Mouse (Mus musculus) cerebellum, postnatal 36 days (tissue): ENCODE data around the gene Gm3618.
"Not testable (repeated sequence)": the region's sequence is repeated elsewhere in the genome, so short reads cannot be mapped to it uniquely, and the experiment has no call there.

Experiments
- DNase-seq, 2 experiments: peaks; one replicate each; pipeline ENCODE4 v3.0.0; 2021 to 2022; ENCODE audit warnings: mixed read lengths in 2 of 2

Gm3618 gene

DNA sequence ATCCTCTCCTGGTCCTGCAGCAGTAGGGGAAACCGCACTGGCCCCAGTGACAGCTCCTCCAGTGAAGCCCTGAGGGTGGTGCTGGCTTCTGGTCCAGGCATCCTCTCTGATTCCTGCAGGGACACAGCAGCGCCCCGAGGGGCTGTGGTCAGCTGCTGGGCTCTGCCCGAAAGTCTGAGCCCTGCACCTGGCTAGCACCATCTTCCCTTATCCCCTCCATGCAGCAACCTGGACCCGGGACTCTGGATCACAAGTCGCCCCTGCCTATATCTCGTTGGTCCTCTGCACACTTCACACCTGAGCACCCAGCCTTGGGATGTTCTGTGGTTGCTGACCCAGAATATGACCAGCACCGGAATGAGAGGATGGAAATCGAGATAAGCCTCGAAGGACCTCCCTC, at the start of gene Gm3618:
Gm3618 (minus strand) TSS at position 101 of the 400 bp plus-strand sequence.
- DNase-seq, result not testable (repeated sequence)

DNA sequence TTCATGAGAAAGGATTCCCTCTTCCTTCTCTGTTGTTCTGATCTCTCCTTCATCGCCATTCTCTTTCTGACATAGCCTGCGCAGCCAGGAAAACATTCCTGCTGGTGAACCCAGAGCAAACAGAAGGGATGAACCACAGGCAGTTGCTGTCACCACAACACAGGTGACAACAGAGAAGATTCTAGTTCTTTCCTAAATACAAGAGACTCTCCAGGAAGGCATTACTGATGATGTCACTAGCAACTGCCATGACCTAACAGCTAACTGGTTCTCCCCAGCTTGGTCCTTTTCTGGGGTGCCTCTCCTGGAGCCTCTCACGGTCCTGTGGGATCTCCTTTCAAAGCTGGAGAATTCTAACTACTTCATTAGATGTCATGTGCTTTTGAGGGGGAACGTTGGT, 46.7 kb upstream of the Gm3618 start, which contains the start of gene Gm16440:
Gm16440 (minus strand) TSS at position 101 of the 400 bp plus-strand sequence.
- DNase-seq, result not testable (repeated sequence)

DNA sequence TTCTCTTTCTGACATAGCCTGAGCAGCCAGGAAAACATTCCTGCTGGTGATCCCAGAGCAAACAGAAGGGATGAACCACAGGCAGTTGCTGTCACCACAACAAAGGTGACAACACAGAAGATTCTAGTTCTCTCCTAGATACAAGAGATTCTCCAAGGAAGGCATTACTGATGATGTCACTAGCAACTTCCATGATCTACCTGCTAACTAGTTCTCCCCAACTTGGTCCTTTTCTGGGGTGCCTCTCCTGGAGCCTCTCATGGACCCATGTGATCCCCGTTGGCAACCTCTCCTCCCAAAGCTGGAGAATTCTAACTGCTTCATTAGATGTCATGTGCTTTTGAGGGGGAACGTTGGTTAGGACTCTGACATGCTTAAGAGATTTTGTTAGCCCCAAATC, 38.7 kb downstream of the Gm3618 start, which contains the start of gene Gm21103:
Gm21103 (minus strand) TSS at position 101 of the 400 bp plus-strand sequence.
- not testable (repeated sequence) for DNase-seq

GRCm38 (mm10) chr14:6286931-6287715, 56.4 kb downstream of the Gm3618 start, which contains the start of gene Gm3411:
Gene Gm3411 (minus strand): TSS chr14:6287250.
- DNase-seq, result peak; percentile 6 to 8
